Mouse (Mus musculus): Measurements from ENCODE around the gene Gpr153.

- TF ChIP-seq USF1 (IDR thresholded peaks at IDR 0.05; ENCODE audit: low read depth, low read length) (no peak), CTCF (conservative IDR thresholded peaks at IDR 0.05 in 1 of 2, IDR thresholded peaks at IDR 0.05 in 1 of 2; ENCODE audit: low read depth in 2 of 2, low read length in 2 of 2) (no peak; a peak in 1 of 4 replicates), MAX (IDR thresholded peaks at IDR 0.05; ENCODE audit: low read length) (no peak), CHD2 (IDR thresholded peaks at IDR 0.05; ENCODE audit: low read length) (peak; percentile 99), ETS1 (conservative IDR thresholded peaks at IDR 0.05; ENCODE audit: low read depth, low read length) (no peak), RCOR1 (conservative IDR thresholded peaks at IDR 0.05; ENCODE audit: low read depth, low read length) (no peak), MYC (IDR thresholded peaks at IDR 0.05; ENCODE audit: low read depth, low read length) (0 out of 2 replicates have a peak, but pooled peaks have one; percentile 22), E2F4 (IDR thresholded peaks at IDR 0.05; ENCODE audit: insufficient replicate concordance, low read depth, low read length) (no peak), HCFC1 (IDR thresholded peaks at IDR 0.05; ENCODE audit: low read depth, low read length) (peak; percentile 85), ZKSCAN1 (IDR thresholded peaks at IDR 0.05; ENCODE audit: borderline replicate concordance, low read depth, low read length) (no peak), CHD1 (IDR thresholded peaks at IDR 0.05; ENCODE audit: low read depth, low read length) (no peak), UBTF (IDR thresholded peaks at IDR 0.05; ENCODE audit: low read depth, low read length) (0 out of 2 replicates have a peak, but pooled peaks have one; percentile 73), ZMIZ1 (IDR thresholded peaks at IDR 0.05; ENCODE audit: low read depth, low read length) (peak; percentile 88)
Observed at GRCm38 (mm10) chr4:152296874-152297861, 23.1 kb downstream of the Gpr153 start, which contains the start of gene Icmt.

All from CH12.LX (cell line).